Mouse (Mus musculus) liver, embryonic 14.5 days (tissue): ENCODE results near the gene Galnt16.

Experiments
- CTCF ChIP-seq: IDR thresholded peaks from 2 replicates; pipeline ENCODE4 v1.5.1; 2016; ENCODE audit warnings: antibody characterized with exemption, low read depth, control low read depth
- EP300 ChIP-seq: IDR thresholded peaks from 2 replicates; pipeline ENCODE4 v1.6.1; 2016; ENCODE audit warnings: antibody characterized with exemption, low read depth

- TF ChIP-seq CTCF (no peak), EP300 (no peak)
Observed at GRCm38 (mm10) chr12:80604218-80604617, 86.1 kb downstream of the Galnt16 start.
